Mouse (Mus musculus): ENCODE results near the gene Ppm1l. TPM values are rescaled to one million over a fixed set of nuclear protein-coding genes. Genes with fewer than 3 reads are reported as not detected.

Gene Ppm1l
- polyA plus RNA-seq, 1 experiment from 2014 or later: 23.8 TPM

GRCm38 (mm10) chr3:69535941-69536647 is 219.4 kb downstream of the Ppm1l start:
- no peak overlapping the region for H3K4me3 ChIP-seq
- peaks cover 58% of the 10 kb centered on the region for H3K27me3 ChIP-seq
- peak overlapping the region; percentile 34 for H3K4me2 ChIP-seq (replicated peaks)
- peak overlapping the region; percentile 54 for H3K27ac ChIP-seq (replicated peaks)
- no peaks in the 10 kb centered on the region for H3K36me3 ChIP-seq
- 49% methylated on average over 25 of the region's 25 CpGs for WGBS
- H3K4me1 ChIP-seq: peaks cover 38% of the 10 kb centered on the region
- peak; percentile 53 for ATAC-seq (ENCODE audit: low FRiP score, low read depth)
- H3K9ac ChIP-seq (replicated peaks): no peak overlapping the region
- no peaks in the 10 kb centered on the region for H3K9me3 ChIP-seq

- 61% methylated on average over 8 of the region's 8 CpGs for WGBS
- H3K9me3 ChIP-seq: no peaks in the 10 kb centered on the region
- ATAC-seq (ENCODE audit: low FRiP score, low read depth): peak; percentile 32; the same call in 1 of the 2 replicates
- no peak overlapping the region for H3K9ac ChIP-seq (replicated peaks)
- H3K4me1 ChIP-seq: peaks cover 20% of the 10 kb centered on the region
- H3K27ac ChIP-seq (replicated peaks): peak overlapping the region; percentile 20; the same call in 1 of the 2 replicates
- H3K27me3 ChIP-seq: peaks cover 20% of the 10 kb centered on the region
- no peak overlapping the region for H3K4me2 ChIP-seq (replicated peaks)
- no peak overlapping the region for H3K4me3 ChIP-seq
- H3K36me3 ChIP-seq: no peaks in the 10 kb centered on the region
Observed at GRCm38 (mm10) chr3:69542962-69543361, 226.3 kb downstream of the Ppm1l start.

- H3K9me3 ChIP-seq: no peaks in the 10 kb centered on the region
- ATAC-seq (ENCODE audit: low FRiP score, low read depth): no peak
- no peaks in the 10 kb centered on the region for H3K36me3 ChIP-seq
- H3K4me3 ChIP-seq: no peak overlapping the region
- no peak overlapping the region for H3K27ac ChIP-seq (replicated peaks)
- H3K27me3 ChIP-seq: peaks cover 15% of the 10 kb centered on the region
- H3K9ac ChIP-seq (replicated peaks): no peak overlapping the region
- H3K4me1 ChIP-seq: peaks cover 17% of the 10 kb centered on the region
- H3K4me2 ChIP-seq (replicated peaks): no peak overlapping the region
- 100% methylated on average over 1 of the region's 1 CpGs for WGBS
Observed at GRCm38 (mm10) chr3:69543730-69544129, 227.1 kb downstream of the Ppm1l start.

GRCm38 (mm10) chr3:69545017-69545416 is 228.4 kb downstream of the Ppm1l start:
- H3K4me1 ChIP-seq: peaks cover 10% of the 10 kb centered on the region; the same call in 1 of the 2 replicates
- no peaks in the 10 kb centered on the region for H3K36me3 ChIP-seq
- 76% methylated on average over 5 of the region's 5 CpGs for WGBS
- ATAC-seq (ENCODE audit: low FRiP score, low read depth): 0 out of 2 replicates have a peak, but pooled peaks have one; percentile 25
- no peak overlapping the region for H3K4me3 ChIP-seq
- no peak overlapping the region for H3K4me2 ChIP-seq (replicated peaks)
- H3K27ac ChIP-seq (replicated peaks): no peak overlapping the region
- no peak overlapping the region for H3K9ac ChIP-seq (replicated peaks)
- no peaks in the 10 kb centered on the region for H3K9me3 ChIP-seq
- peaks cover 9% of the 10 kb centered on the region for H3K27me3 ChIP-seq

- Histone ChIP-seq H3K9ac (replicated peaks) (no peak overlapping the region), H3K9me3 (no peaks in the 10 kb centered on the region), H3K4me2 (replicated peaks) (no peak overlapping the region), H3K4me1 (no peaks in the 10 kb centered on the region), H3K36me3 (peaks cover 3% of the 10 kb centered on the region; the same call in 1 of the 2 replicates), H3K27ac (replicated peaks) (no peak overlapping the region), H3K4me3 (no peak overlapping the region), H3K27me3 (no peaks in the 10 kb centered on the region)
- 86% methylated on average over 22 of the region's 22 CpGs for WGBS
- ATAC-seq (ENCODE audit: low FRiP score, low read depth): no peak
Observed at GRCm38 (mm10) chr3:69548704-69549455, 232.2 kb downstream of the Ppm1l start.

- Histone ChIP-seq H3K4me2 (replicated peaks) (no peak overlapping the region), H3K4me1 (no peaks in the 10 kb centered on the region), H3K36me3 (peaks cover 5% of the 10 kb centered on the region; the same call in 1 of the 2 replicates), H3K9me3 (no peaks in the 10 kb centered on the region), H3K4me3 (no peak overlapping the region), H3K9ac (replicated peaks) (no peak overlapping the region), H3K27ac (replicated peaks) (no peak overlapping the region), H3K27me3 (no peaks in the 10 kb centered on the region)
- WGBS: 75% methylated on average over 4 of the region's 4 CpGs
- no peak for ATAC-seq (ENCODE audit: low FRiP score, low read depth)
Observed at GRCm38 (mm10) chr3:69549602-69550001, 232.9 kb downstream of the Ppm1l start.

- H3K27me3 ChIP-seq: no peaks in the 10 kb centered on the region
- no peak overlapping the region for H3K27ac ChIP-seq (replicated peaks)
- H3K4me1 ChIP-seq: peaks cover 4% of the 10 kb centered on the region; the same call in 1 of the 2 replicates
- ATAC-seq (ENCODE audit: low FRiP score, low read depth): no peak
- peaks cover 5% of the 10 kb centered on the region; the same call in 1 of the 2 replicates for H3K36me3 ChIP-seq
- 89% methylated on average over 6 of the region's 6 CpGs for WGBS
- H3K9ac ChIP-seq (replicated peaks): no peak overlapping the region
- no peaks in the 10 kb centered on the region for H3K9me3 ChIP-seq
- no peak overlapping the region for H3K4me3 ChIP-seq
- no peak overlapping the region for H3K4me2 ChIP-seq (replicated peaks)
Observed at GRCm38 (mm10) chr3:69555511-69555910, 238.8 kb downstream of the Ppm1l start.

GRCm38 (mm10) chr3:69556092-69556778 is 239.6 kb downstream of the Ppm1l start:
- no peak overlapping the region for H3K4me3 ChIP-seq
- no peak overlapping the region for H3K4me2 ChIP-seq (replicated peaks)
- 0 out of 2 replicates have a peak overlapping the region, but pooled peaks have one; percentile 10 for H3K27ac ChIP-seq (replicated peaks)
- 76% methylated on average over 12 of the region's 12 CpGs for WGBS
- H3K36me3 ChIP-seq: peaks cover 5% of the 10 kb centered on the region; the same call in 1 of the 2 replicates
- ATAC-seq (ENCODE audit: low FRiP score, low read depth): no peak
- no peaks in the 10 kb centered on the region for H3K9me3 ChIP-seq
- H3K4me1 ChIP-seq: peaks cover 4% of the 10 kb centered on the region; the same call in 1 of the 2 replicates
- H3K27me3 ChIP-seq: no peaks in the 10 kb centered on the region
- no peak overlapping the region for H3K9ac ChIP-seq (replicated peaks)

GRCm38 (mm10) chr3:69559316-69559974 is 242.8 kb downstream of the Ppm1l start:
- H3K9me3 ChIP-seq: no peaks in the 10 kb centered on the region
- H3K9ac ChIP-seq (replicated peaks): no peak overlapping the region
- no peak overlapping the region for H3K27ac ChIP-seq (replicated peaks)
- H3K27me3 ChIP-seq: no peaks in the 10 kb centered on the region
- H3K4me3 ChIP-seq: no peak overlapping the region
- H3K36me3 ChIP-seq: no peaks in the 10 kb centered on the region
- WGBS: 90% methylated on average over 6 of the region's 6 CpGs
- H3K4me2 ChIP-seq (replicated peaks): no peak overlapping the region
- H3K4me1 ChIP-seq: peaks cover 4% of the 10 kb centered on the region; the same call in 1 of the 2 replicates
- ATAC-seq (ENCODE audit: low FRiP score, low read depth): no peak

- Histone ChIP-seq H3K36me3 (no peaks in the 10 kb centered on the region), H3K4me1 (peaks cover 4% of the 10 kb centered on the region; the same call in 1 of the 2 replicates), H3K27me3 (no peaks in the 10 kb centered on the region), H3K9me3 (no peaks in the 10 kb centered on the region), H3K27ac (replicated peaks) (no peak overlapping the region), H3K4me2 (replicated peaks) (no peak overlapping the region), H3K4me3 (no peak overlapping the region), H3K9ac (replicated peaks) (no peak overlapping the region)
- WGBS: 94% methylated on average over 7 of the region's 7 CpGs
- no peak for ATAC-seq (ENCODE audit: low FRiP score, low read depth)
Observed at GRCm38 (mm10) chr3:69559975-69560330, 243.3 kb downstream of the Ppm1l start.

- Histone ChIP-seq H3K27me3 (no peaks in the 10 kb centered on the region), H3K9ac (replicated peaks) (no peak overlapping the region), H3K27ac (replicated peaks) (no peak overlapping the region), H3K4me1 (no peaks in the 10 kb centered on the region; the same call in 1 of the 2 replicates), H3K36me3 (no peaks in the 10 kb centered on the region), H3K4me2 (replicated peaks) (no peak overlapping the region), H3K4me3 (no peak overlapping the region), H3K9me3 (no peaks in the 10 kb centered on the region)
- 47% methylated on average over 5 of the region's 5 CpGs for WGBS
- ATAC-seq (ENCODE audit: low FRiP score, low read depth): no peak
Observed at GRCm38 (mm10) chr3:69561686-69562085, 245.0 kb downstream of the Ppm1l start.
